Mouse (Mus musculus): ENCODE data around the gene Kif11. TPM values are rescaled to one million over a fixed set of nuclear protein-coding genes. Genes with fewer than 3 reads are reported as not detected.
A peak's percentile ranks its signal among the peaks of the same experiment; 100 is the strongest.

Kif11 gene
- polyA plus RNA-seq, 1 experiment from 2014 or later, result 79.4 TPM

DNA sequence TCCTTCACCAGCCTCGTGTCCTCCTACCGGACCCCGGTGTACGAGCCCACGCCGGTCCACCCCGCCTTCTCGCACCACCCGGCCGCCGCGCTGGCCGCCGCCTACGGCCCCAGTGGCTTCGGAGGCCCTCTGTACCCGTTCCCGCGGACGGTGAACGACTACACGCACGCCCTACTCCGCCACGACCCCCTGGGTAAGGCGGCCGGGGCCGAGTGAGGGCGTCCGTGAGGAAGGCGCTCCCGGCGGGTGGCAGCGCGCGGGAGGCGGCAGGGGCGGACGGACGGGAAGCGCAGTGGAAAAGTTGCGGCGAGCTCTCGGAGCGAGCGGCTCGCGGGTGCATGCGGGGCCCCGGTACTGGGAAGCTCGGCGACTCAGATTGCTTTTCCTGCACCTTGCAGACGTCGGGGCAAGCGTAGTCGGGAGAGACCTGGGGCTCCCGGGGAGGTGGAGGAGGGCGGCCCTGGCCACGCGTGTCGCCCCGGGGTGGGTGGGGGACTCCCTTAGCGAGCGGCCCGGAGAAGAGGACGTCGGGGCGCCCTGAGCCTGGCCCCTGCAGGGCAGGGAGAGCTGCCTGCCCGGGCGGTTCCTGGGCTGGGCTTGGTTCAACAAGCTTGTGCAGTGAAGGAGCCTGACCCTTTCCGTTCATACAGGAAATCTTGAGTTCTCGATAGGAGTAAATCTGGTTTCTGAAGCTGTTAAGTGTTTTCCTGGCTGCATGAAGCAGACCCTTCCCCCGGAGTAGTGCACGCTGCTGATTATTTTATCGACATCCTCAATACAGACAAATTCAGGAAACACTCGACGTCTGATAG, 59.0 kb downstream of the Kif11 start:
- Histone ChIP-seq H3K4me2 (replicated peaks; ENCODE audit: low read depth, low read length) (peak overlapping the region; percentile 64), H3K9ac (ENCODE audit: low read depth, low read length) (peak overlapping the region; percentile 56), H3K4me3 (ENCODE audit: low read length) (peak overlapping the region; percentile 57), H3K4me1 (ENCODE audit: control insufficient read depth, insufficient read depth, low read length) (0 out of 2 replicates have a peak, but pooled peaks cover 4% of the 10 kb centered on the region), H3K36me3 (ENCODE audit: control insufficient read depth, insufficient read depth, low read length) (no peaks in the 10 kb centered on the region), H3K9me3 (ENCODE audit: control insufficient read depth, low read length) (no peaks in the 10 kb centered on the region; the same call in 1 of the 2 replicates), H3K27me3 (ENCODE audit: control insufficient read depth, insufficient read depth, low read length) (peaks cover 94% of the 10 kb centered on the region), H3K27ac (ENCODE audit: low read depth, low read length) (peak overlapping the region; percentile 74)
- ATAC-seq (ENCODE audit: low FRiP score, low TSS enrichment), result peak; percentile 69
- WGBS, result 1% methylated on average over 77 of the region's 77 CpGs

DNA sequence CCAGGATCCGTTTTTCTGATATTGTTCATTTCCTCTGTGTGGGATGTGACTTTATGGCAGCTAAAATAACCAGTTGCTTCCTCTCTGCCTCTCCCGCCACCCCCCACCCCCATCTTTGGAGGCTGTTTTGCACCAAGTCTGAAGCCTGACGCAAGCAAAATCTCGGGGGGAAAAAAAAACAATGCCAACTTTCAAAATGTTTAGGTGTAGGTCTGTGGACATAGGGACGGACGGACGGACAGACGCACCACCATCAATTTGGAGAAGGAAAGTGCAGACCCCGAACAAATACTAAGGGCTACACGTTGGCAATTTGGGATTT, 59.6 kb downstream of the Kif11 start:
- H3K4me1 ChIP-seq (ENCODE audit: control insufficient read depth, insufficient read depth, low read length), result 0 out of 2 replicates have a peak, but pooled peaks cover 4% of the 10 kb centered on the region
- ATAC-seq (ENCODE audit: low FRiP score, low TSS enrichment), result no peak
- peak overlapping the region; percentile 57; the same call in 1 of the 2 replicates for H3K4me3 ChIP-seq (ENCODE audit: low read length)
- peak overlapping the region; percentile 17; the same call in 1 of the 2 replicates for H3K27ac ChIP-seq (ENCODE audit: low read depth, low read length)
- H3K9ac ChIP-seq (ENCODE audit: low read depth, low read length), result no peak overlapping the region
- peaks cover 92% of the 10 kb centered on the region for H3K27me3 ChIP-seq (ENCODE audit: control insufficient read depth, insufficient read depth, low read length)
- H3K36me3 ChIP-seq (ENCODE audit: control insufficient read depth, insufficient read depth, low read length), result no peaks in the 10 kb centered on the region
- H3K4me2 ChIP-seq (replicated peaks; ENCODE audit: low read depth, low read length), result peak overlapping the region; percentile 64; the same call in 1 of the 2 replicates
- 5% methylated on average over 10 of the region's 10 CpGs for WGBS
- no peaks in the 10 kb centered on the region; the same call in 1 of the 2 replicates for H3K9me3 ChIP-seq (ENCODE audit: control insufficient read depth, low read length)

DNA sequence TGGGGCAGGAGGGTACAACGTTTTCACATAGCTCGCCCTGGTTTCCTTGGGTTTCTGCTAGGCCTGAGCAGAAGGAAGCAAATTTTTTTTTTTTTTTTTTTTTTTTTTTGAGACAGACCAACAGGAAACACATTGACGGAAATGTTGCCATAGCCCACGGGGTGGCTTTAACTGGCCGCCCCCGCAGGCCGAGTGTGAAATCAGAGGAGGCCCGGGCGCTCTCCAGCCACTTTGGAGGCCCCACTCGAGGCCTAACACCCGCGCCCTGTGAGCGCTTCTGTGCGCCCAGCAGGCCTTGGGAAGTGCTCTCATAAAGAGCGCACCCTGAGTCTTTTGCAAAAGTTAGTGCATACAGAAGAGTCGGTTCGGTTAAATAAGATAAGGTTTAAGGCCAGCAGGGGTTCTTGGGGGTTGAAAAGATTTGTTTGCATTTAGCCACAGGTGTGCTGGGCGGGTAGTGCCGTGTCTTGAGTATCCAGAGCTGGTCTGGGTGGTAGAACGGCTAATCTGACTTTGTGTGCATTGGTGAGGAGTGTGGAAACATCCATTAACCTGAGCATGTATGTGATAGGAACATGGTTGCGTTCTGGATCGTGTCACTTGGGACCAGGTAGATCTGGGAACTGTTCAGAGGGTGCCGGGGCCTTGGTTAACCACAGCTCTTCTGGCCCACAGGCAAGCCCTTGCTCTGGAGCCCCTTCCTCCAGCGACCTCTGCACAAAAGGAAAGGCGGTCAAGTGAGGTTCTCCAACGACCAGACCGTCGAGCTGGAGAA, 60.5 kb downstream of the Kif11 start:
- 6% methylated on average over 28 of the region's 28 CpGs for WGBS
- Histone ChIP-seq H3K4me1 (ENCODE audit: control insufficient read depth, insufficient read depth, low read length) (0 out of 2 replicates have a peak, but pooled peaks cover 4% of the 10 kb centered on the region), H3K27ac (ENCODE audit: low read depth, low read length) (no peak overlapping the region), H3K9me3 (ENCODE audit: control insufficient read depth, low read length) (no peaks in the 10 kb centered on the region), H3K27me3 (ENCODE audit: control insufficient read depth, insufficient read depth, low read length) (peaks cover 84% of the 10 kb centered on the region), H3K9ac (ENCODE audit: low read depth, low read length) (no peak overlapping the region), H3K4me3 (ENCODE audit: low read length) (peak overlapping the region; percentile 57; the same call in 1 of the 2 replicates), H3K36me3 (ENCODE audit: control insufficient read depth, insufficient read depth, low read length) (no peaks in the 10 kb centered on the region), H3K4me2 (replicated peaks; ENCODE audit: low read depth, low read length) (peak overlapping the region; percentile 0; the same call in 1 of the 2 replicates)
- no peak for ATAC-seq (ENCODE audit: low FRiP score, low TSS enrichment)

DNA sequence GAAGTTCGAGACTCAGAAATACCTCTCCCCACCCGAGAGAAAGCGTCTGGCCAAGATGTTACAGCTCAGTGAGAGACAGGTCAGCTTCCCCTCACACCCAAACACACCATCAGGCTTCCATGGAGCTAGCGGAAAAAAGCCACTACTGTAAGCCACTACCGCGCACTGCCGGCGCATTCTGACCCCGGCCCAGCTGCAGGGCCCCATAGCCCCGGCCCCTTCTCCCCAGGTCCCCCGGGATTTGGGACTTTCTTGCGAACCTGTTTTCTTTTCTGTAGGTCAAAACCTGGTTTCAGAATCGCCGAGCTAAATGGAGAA, 61.0 kb downstream of the Kif11 start:
- ATAC-seq (ENCODE audit: low FRiP score, low TSS enrichment), result no peak
- no peaks in the 10 kb centered on the region for H3K9me3 ChIP-seq (ENCODE audit: control insufficient read depth, low read length)
- H3K4me2 ChIP-seq (replicated peaks; ENCODE audit: low read depth, low read length), result 0 out of 2 replicates have a peak overlapping the region, but pooled peaks have one; percentile 0
- no peak overlapping the region for H3K9ac ChIP-seq (ENCODE audit: low read depth, low read length)
- H3K27me3 ChIP-seq (ENCODE audit: control insufficient read depth, insufficient read depth, low read length), result peaks cover 80% of the 10 kb centered on the region
- no peaks in the 10 kb centered on the region for H3K36me3 ChIP-seq (ENCODE audit: control insufficient read depth, insufficient read depth, low read length)
- no peak overlapping the region; the same call in 1 of the 2 replicates for H3K4me3 ChIP-seq (ENCODE audit: low read length)
- H3K27ac ChIP-seq (ENCODE audit: low read depth, low read length), result no peak overlapping the region
- WGBS, result 4% methylated on average over 14 of the region's 14 CpGs
- H3K4me1 ChIP-seq (ENCODE audit: control insufficient read depth, insufficient read depth, low read length), result 0 out of 2 replicates have a peak, but pooled peaks cover 4% of the 10 kb centered on the region

DNA sequence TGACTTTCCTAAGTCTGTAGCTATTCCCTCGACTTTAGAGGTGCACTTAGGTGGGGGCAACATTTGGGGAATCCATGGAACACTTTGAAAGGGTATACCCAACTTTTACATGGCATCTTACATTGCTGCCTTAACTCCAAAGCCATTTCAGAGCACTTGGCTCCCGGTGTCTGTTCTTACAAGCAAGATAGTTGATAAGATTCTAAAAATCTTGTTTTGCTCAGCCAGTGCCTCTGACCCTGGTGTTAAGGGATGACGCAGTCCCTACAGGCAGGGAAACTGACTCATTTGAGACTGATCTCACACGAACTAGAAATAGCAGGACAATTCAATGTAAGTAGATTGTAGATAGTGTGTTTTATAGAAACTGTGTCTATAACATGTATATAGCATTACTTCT, 64.0 kb downstream of the Kif11 start:
- Histone ChIP-seq H3K4me3 (ENCODE audit: low read length) (no peak overlapping the region), H3K36me3 (ENCODE audit: control insufficient read depth, insufficient read depth, low read length) (no peaks in the 10 kb centered on the region), H3K9ac (ENCODE audit: low read depth, low read length) (no peak overlapping the region), H3K27me3 (ENCODE audit: control insufficient read depth, insufficient read depth, low read length) (peaks cover 51% of the 10 kb centered on the region), H3K4me2 (replicated peaks; ENCODE audit: low read depth, low read length) (no peak overlapping the region), H3K27ac (ENCODE audit: low read depth, low read length) (no peak overlapping the region), H3K9me3 (ENCODE audit: control insufficient read depth, low read length) (no peaks in the 10 kb centered on the region), H3K4me1 (ENCODE audit: control insufficient read depth, insufficient read depth, low read length) (no peaks in the 10 kb centered on the region)
- ATAC-seq (ENCODE audit: low FRiP score, low TSS enrichment), result no peak
- WGBS, result 77% methylated on average over 4 of the region's 4 CpGs

DNA sequence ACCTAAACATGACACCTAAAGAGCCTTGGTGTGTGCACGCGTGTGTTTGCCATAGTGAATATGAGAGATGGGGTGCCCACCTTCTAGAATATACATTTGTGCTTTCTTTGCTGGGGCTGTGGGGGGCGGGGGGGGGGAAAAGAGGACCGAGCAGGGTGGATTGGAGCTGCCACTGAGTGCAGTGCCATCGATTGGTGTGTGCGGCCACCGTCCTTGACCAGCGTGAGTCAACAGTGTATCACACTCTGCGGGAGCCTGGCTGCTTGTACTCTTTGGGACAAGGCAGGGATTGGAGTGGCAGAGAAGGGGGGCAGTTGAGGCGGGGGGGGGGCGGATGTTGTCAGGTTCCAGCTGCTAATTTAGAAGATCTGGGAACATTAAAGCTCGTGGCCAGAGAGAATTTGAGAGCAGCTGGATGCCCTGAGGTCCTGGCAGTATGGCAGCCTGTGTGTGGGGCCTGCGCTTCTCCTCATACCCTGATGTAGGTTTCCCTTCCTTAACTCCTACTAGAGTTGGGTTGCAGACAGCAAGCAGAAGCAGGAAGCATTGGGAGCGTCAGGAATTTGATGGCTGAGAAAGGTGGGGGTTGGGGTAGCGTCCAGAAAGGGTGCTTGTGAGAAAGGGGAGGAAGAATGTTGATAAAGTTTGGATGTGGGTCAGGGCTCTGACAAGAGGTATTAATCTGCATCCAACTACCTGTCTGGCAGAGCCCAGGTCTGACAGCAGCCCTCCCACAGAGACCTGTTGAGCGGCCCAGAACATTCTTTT, 64.7 kb downstream of the Kif11 start:
- ATAC-seq (ENCODE audit: low FRiP score, low TSS enrichment), result no peak
- no peaks in the 10 kb centered on the region for H3K9me3 ChIP-seq (ENCODE audit: control insufficient read depth, low read length)
- H3K9ac ChIP-seq (ENCODE audit: low read depth, low read length), result no peak overlapping the region
- peaks cover 43% of the 10 kb centered on the region for H3K27me3 ChIP-seq (ENCODE audit: control insufficient read depth, insufficient read depth, low read length)
- H3K36me3 ChIP-seq (ENCODE audit: control insufficient read depth, insufficient read depth, low read length), result no peaks in the 10 kb centered on the region
- no peak overlapping the region for H3K27ac ChIP-seq (ENCODE audit: low read depth, low read length)
- H3K4me1 ChIP-seq (ENCODE audit: control insufficient read depth, insufficient read depth, low read length), result no peaks in the 10 kb centered on the region
- H3K4me2 ChIP-seq (replicated peaks; ENCODE audit: low read depth, low read length), result no peak overlapping the region
- 72% methylated on average over 16 of the region's 16 CpGs for WGBS
- H3K4me3 ChIP-seq (ENCODE audit: low read length), result no peak overlapping the region

GRCm38 (mm10) chr19:37442524-37443286, 66.5 kb downstream of the Kif11 start:
- H3K27ac ChIP-seq (ENCODE audit: low read depth, low read length), result no peak overlapping the region
- ATAC-seq (ENCODE audit: low FRiP score, low TSS enrichment), result no peak
- no peaks in the 10 kb centered on the region for H3K9me3 ChIP-seq (ENCODE audit: control insufficient read depth, low read length)
- no peak overlapping the region for H3K9ac ChIP-seq (ENCODE audit: low read depth, low read length)
- no peak overlapping the region for H3K4me2 ChIP-seq (replicated peaks; ENCODE audit: low read depth, low read length)
- H3K4me1 ChIP-seq (ENCODE audit: control insufficient read depth, insufficient read depth, low read length), result no peaks in the 10 kb centered on the region
- no peaks in the 10 kb centered on the region for H3K36me3 ChIP-seq (ENCODE audit: control insufficient read depth, insufficient read depth, low read length)
- WGBS, result 77% methylated on average over 10 of the region's 10 CpGs
- H3K27me3 ChIP-seq (ENCODE audit: control insufficient read depth, insufficient read depth, low read length), result peaks cover 27% of the 10 kb centered on the region
- no peak overlapping the region for H3K4me3 ChIP-seq (ENCODE audit: low read length)

- Histone ChIP-seq H3K27me3 (ENCODE audit: control insufficient read depth, insufficient read depth, low read length) (peaks cover 20% of the 10 kb centered on the region), H3K4me2 (replicated peaks; ENCODE audit: low read depth, low read length) (no peak overlapping the region), H3K4me1 (ENCODE audit: control insufficient read depth, insufficient read depth, low read length) (no peaks in the 10 kb centered on the region), H3K4me3 (ENCODE audit: low read length) (no peak overlapping the region), H3K9ac (ENCODE audit: low read depth, low read length) (no peak overlapping the region), H3K27ac (ENCODE audit: low read depth, low read length) (no peak overlapping the region), H3K9me3 (ENCODE audit: control insufficient read depth, low read length) (no peaks in the 10 kb centered on the region), H3K36me3 (ENCODE audit: control insufficient read depth, insufficient read depth, low read length) (no peaks in the 10 kb centered on the region)
- no peak for ATAC-seq (ENCODE audit: low FRiP score, low TSS enrichment)
- 58% methylated on average over 4 of the region's 4 CpGs for WGBS
Observed at GRCm38 (mm10) chr19:37443631-37444140, 67.5 kb downstream of the Kif11 start.
